Mouse (Mus musculus): Measurements from ENCODE around the gene Gm4303.
"Not testable (repeated sequence)": the region's sequence is repeated elsewhere in the genome, so short reads cannot be mapped to it uniquely, and the experiment has no call there.

Gm4303 gene

GRCm38 (mm10) chr10:100345672-100346071, at the start of gene Gm4303:
Gm4303 (plus strand) TSS chr10:100345972.
- not testable (repeated sequence) for DNase-seq

DNA sequence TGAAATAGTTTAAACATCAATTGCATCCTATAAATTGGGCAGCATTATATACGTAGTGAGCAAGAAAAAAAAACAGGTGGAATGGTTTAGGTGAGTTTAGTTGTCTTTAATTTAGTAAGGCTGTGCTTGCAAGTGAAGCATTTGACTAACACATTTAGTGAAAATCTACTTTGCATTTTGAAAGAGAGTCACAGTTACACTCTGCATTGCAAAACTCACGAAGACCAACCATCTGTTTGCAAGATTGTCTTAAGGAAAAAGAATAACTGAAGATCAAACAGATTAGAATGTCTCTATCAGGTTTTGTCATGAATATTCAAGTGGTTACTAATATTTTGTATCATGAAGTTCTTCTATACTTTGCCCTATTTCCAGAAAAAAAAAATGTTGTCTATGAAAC, 49.7 kb upstream of the Gm4303 start:
- no peak for DNase-seq

DNA sequence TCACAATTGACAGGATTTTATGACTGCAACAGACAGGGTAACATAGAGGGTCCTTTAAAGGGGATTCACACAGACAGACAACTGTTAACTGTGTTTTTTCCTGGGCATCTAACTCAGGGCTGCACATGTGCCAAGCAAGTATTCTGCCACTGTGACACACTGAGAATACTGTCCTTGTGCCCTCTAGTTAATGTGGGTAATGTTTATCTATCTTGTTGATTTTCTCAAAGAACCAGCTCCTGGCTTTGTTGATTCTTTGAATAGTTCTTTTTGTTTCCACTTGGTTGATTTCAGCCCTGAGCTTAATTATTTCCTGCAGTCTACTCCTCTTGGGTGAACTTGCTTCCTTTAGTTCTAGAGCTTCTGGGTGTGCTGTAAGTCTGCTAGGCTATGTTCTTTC, 45.7 kb upstream of the Gm4303 start:
- not testable (repeated sequence) for DNase-seq

- not testable (repeated sequence) for DNase-seq
Observed at GRCm38 (mm10) chr10:100335376-100335775, 10.4 kb upstream of the Gm4303 start, which contains the start of gene Gm4301. Gm4301 (plus strand) TSS chr10:100335676.

- DNase-seq = not testable (repeated sequence)
Observed at GRCm38 (mm10) chr10:100340536-100340935, 5.2 kb upstream of the Gm4303 start, which contains the start of gene Gm4302. Gm4302 (plus strand) TSS chr10:100340836.

DNA sequence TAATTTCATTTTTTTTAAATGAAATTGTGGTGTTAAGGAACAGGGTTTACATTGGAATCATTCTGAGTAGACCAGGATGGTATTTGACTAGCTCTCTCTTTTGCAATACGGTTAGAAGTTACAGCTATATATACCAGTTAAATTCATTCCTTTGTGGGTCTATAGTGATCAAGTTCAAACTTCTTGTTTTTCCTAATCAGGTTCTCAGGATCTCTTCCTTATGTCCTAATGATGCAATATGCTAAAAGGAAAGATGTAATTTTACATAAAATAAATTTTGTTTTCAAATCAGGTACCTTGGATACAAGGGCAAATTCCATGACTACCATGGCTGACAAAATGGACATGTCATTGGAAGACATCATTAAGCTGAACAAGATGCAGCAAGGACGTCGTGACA, 5.0 kb downstream of the Gm4303 start, which contains the start of gene Gm4305:
Gene Gm4305, plus strand, starts transcription at position 301 of the 400 bp plus-strand sequence.
- not testable (repeated sequence) for DNase-seq

DNA sequence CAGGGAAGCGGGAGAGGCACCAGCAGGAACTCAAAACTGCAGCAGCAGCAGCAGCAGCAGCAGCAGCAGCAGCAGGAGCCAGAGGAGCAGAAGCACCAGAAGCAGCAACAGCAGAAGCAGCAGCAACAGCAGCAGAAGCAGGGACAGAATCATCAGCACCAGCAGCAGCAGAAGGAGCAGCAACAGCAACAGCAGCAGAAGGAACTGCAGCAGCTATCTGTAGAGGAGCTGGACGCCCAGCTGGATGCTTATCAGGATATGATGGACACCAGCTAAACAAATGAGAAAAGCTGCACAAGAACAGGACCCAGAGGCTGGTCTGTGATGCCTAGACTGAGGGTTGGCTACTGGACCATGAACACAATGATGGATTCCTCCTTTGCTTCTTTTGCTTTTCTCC, 11.1 kb downstream of the Gm4303 start:
- DNase-seq = peak; percentile 4

DNA sequence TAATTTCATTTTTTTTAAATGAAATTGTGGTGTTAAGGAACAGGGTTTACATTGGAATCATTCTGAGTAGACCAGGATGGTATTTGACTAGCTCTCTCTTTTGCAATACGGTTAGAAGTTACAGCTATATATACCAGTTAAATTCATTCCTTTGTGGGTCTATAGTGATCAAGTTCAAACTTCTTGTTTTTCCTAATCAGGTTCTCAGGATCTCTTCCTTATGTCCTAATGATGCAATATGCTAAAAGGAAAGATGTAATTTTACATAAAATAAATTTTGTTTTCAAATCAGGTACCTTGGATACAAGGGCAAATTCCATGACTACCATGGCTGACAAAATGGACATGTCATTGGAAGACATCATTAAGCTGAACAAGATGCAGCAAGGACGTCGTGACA, 15.3 kb downstream of the Gm4303 start, which contains the start of gene Gm4307:
Gene Gm4307, plus strand, starts transcription at position 301 of the 400 bp plus-strand sequence.
- DNase-seq = not testable (repeated sequence)

GRCm38 (mm10) chr10:100382460-100382859, 36.7 kb downstream of the Gm4303 start, which contains the start of gene Gm4312:
Gm4312 (minus strand) TSS chr10:100382560.
- DNase-seq = not testable (repeated sequence)
